Mouse (Mus musculus) thymus, adult 18-20 months (tissue): ENCODE results near the gene Btn2a2.

Experiments used
- DNase-seq, 2 experiments: peaks; one replicate each; pipeline ENCODE4 v3.0.0; 2022; ENCODE audit warnings: mixed read lengths in 2 of 2

Btn2a2 gene

DNA sequence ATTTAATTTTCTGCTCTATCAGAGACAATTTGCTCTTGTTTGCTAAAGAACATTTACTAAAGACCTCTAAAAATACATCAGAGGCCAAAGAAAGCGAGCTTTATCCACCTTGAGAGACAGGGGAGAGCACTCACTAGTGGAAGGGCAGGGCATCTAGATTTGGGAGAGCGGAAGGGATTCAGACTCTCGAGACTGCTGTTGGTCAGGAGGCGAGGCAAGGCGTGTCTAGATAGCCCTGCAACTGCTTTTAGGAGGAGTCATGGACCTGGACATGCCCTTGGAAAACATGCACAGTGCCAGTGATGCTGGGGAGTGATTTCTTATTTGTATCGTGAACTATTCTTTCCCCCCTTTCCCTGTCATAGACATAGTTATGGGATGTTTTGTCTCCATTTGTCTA is 6.9 kb upstream of the Btn2a2 start:
- no peak for DNase-seq

DNA sequence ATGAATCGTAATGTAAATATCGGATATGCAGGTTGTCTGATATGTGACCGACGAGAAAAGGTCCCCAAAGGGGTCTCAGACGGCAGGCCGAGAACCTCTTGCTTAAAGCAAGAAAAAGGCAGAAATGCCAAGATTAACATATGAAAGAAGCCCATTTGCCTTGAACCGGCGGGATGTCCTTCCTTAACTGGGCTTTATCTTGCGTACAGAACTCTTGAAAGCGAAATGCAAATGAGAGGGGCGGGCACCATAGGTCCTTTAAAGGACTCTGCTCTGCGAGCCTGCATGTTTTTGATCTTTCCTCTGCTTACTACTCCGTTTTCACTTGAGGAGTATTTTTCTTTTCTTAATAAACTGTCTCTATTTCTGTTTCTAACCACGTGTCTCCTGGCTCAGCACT is 3.3 kb upstream of the Btn2a2 start:
- no peak for DNase-seq

DNA sequence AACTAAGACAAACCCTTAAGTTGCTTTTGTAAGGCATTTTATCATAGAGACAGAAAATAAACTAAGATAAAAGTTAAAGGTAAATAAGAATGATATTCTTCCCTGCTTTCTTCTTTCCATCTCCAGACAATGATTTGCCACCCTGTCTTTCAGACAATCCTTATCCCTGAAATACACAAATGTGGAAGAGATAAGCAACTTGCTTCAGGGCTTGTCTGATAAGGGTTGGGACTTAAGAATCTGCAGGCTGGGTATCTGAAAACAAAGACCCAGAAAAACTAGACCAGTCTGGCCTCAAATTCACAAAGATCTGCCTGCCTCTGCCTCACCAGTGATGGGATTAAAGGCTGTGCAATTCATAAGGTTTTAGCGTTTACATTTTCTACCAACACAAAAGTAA is 2.6 kb upstream of the Btn2a2 start:
- no peak for DNase-seq

GRCm38 (mm10) chr13:23490863-23491262 is 2.2 kb upstream of the Btn2a2 start:
- no peak for DNase-seq

DNA sequence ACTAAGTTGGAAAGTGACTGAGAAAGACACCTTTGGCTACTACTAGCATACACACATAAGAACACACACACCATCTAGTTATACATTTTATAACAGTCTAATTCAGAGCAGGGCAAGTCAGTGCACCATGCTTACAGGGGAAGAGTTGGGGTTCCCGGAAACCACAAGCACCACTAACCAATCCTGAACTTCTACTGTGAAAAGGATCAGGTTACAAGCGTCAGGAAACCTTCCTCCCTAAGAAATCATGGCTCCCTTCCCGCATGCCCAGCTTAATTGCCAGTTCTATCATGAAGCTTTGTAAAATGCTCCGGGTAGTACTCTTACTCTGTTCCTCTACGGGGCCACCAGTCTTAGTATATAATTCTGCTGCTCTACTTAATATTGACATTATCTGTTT is 3.4 kb downstream of the Btn2a2 start:
- DNase-seq: no peak

DNA sequence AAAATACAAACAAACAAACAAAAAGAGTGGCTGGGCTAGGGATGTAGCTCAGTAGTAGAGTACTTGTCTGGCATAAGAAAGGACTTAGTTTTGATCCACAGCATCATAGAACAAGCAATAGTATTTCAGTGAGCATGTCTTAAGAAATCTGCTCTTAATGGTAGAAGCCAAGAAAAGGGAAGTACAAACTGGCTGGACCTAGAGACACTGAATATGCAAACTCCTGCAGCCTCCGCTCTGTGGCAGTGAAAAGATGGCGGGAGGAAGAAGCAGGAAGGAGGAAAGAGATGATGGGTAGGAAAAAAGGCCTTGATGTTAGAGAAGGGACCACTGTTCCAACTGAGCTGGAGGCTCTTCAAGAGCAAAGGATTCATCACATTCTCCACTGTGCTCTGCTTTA is 5.5 kb downstream of the Btn2a2 start:
- no peak for DNase-seq

DNA sequence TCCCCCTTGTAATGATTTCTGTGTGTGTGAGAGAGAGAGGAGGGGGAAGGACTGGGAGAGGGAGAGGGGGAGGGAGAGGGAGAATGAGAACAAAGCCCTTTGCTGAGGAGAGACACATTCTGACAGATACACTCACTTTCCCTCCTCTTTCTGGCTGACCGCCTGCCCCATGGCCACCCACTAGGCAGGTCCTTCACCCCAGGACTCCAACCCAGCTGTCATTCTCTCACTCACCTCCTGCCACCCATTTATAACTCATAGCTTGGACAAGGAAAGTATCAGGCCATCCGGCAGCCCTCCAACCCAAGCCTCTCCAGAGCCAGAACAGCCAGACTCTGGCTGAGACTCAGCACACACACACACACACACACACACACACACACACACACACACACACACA is 13.0 kb downstream of the Btn2a2 start:
- DNase-seq: no peak

- peak; percentile 39 to 62 for DNase-seq
These were observed 21.7 kb downstream of the Btn2a2 start for GRCm38 (mm10) chr13:23466911-23467310.

DNA sequence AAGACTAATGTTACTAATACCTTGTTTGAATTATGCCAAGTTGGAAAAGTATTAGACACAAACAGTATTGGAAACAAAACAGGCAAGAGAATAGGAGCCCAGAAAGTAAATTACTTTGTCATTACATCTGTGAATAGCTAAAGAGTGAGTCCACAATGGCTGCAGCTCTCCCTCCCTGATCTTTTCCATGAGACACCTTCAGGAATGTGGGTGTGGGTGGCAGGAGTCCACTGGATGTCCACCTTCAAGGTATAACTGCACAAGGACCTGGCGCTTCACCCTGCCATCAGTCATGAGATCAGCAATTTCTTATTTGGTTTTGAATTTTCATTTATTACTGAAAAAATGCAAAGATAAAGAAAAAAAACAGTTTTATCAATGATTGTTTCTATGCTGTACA is 22.4 kb downstream of the Btn2a2 start:
- DNase-seq: no peak

- no peak for DNase-seq
These were observed 23.0 kb downstream of the Btn2a2 start, which contains the start of gene Btn1a1 for GRCm38 (mm10) chr13:23465600-23466109. TSS of gene Btn1a1 (minus strand) at chr13:23465901.

DNA sequence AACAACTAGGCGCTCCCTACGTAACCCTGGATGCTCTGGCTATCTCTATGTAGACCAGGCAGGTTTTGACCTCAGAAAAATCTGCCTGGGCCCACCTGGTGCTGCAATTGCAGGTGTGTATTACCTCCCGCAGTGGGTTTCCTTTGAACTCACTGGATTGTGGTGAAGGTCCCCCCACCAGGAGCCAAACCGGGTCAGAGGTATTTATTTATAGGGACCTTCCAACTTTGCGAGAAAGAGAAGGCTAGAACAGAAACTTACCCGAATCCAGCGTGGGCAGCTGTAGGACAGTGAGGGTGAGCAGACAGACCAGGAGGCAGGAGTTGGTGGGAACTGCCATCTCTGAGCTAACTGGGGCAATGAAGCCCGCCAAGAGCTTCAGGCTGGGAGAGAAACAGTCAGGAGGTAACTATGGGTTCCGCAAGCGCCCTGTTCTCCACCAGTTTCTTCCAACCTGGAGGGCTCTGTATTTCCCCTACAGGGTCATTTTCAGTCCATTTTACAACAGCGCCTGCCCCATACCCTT is 23.8 kb downstream of the Btn2a2 start:
- DNase-seq: no peak

DNA sequence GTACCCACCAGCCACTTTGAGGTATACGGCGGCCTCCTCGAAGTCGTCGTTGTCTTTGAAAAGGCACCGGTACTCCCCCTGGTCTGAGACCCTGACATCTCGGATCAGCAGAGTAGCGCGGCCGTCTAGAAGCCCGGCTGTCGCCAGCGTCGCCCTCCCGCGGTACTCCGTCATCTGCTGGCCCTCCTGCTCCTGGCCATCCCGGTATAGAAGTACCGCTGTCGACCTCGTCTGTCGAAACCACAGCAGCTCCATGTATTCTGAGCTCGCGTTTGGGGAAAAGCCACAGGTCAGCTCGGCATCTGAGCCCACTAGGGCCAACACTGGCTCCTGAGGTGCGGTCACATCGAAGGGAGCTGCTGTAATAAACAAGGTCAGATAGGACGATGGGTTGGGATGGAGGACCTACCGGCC is 24.4 kb downstream of the Btn2a2 start:
- peak; percentile 11 to 17 for DNase-seq

GRCm38 (mm10) chr13:23463381-23464223 is 25.1 kb downstream of the Btn2a2 start:
- DNase-seq: peak; percentile 19 to 62

DNA sequence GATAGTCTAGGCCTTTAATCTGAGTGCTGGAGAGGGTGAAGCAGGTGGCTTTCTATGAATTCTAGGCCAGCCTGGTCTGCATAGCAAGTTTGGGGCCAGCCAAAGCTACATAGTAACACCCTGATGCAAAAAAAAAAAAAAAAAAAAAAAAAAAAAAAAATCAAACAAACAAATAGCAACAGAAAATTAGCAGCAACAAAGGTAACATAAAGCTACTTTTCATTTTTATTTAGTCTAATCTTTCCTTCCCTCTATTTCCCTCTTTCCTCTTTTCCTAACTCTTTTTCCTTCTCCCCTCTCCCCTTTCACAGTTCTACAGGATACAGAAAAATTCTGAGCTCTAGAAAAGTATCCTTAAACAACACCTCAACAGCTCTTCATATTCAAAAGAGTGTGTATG is 26.0 kb downstream of the Btn2a2 start:
- no peak for DNase-seq

DNA sequence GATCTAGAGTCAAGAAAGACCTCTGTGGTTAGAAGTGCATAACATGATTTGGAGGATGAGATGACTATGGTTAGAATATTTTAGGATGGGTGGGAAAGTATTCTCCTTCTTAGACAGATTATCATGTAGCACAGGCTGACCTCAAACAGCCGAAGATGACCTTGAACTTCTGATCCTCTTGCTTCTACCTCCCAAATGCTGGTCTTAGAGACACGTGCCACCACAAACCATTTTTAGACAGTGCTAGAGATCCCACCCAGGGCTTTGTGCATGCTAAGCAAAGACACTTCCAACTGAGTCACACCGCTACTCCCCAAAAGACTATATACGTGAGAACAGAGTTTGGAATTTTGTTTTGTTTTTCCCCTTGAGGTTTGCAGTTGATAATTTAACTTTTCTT is 26.6 kb downstream of the Btn2a2 start:
- no peak for DNase-seq

DNA sequence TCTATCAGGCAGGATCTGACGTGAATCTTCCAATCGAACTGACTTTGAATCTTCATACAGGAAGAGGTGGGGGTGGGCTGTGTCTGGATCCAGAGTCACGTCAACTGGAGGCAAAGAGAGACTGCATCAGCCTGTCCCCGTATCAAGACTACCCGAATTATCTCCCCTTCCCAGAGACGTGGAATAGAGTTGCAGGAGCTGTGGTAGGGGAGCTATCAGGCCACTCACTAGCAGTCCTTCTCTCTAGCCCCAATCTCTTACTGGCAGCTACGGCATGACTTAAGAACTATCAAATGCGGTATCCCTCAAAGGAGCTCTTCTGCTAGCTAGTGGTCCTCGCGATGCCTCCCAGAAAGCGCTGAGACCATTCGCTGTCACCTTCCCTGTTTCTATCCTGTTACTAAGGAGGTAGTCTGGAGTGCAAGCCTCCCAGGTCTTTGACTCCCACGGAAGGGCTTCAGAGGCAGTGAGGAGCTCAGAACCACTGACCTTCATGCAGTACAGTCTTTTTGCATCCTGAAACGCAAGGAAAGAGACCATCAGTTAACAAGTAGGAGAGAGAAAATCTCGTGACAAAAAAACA is 29.3 kb downstream of the Btn2a2 start:
- DNase-seq: no peak

- no peak for DNase-seq
These were observed 34.7 kb downstream of the Btn2a2 start for GRCm38 (mm10) chr13:23453926-23454325.

GRCm38 (mm10) chr13:23453362-23453862 is 35.2 kb downstream of the Btn2a2 start:
- peak; percentile 52 to 59 for DNase-seq

DNA sequence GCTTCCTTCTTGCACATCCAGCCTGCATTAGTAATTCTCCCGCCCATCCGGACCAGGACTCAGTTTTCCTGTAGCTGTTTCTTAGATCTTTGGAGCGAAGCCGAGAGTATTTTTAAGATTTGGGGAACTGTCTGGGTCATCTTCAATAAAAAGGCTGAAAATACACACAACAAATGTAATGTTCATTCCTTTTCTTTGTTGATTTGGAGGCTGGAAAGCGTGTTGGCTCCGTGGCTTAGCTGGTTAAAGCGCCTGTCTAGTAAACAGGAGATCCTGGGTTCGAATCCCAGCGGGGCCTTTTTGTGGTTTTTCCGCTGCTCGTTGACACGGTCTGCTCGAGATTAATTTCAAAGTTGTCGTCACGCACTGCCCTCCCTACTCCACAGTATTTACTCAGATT is 38.3 kb downstream of the Btn2a2 start:
- peak; percentile 63 to 79 for DNase-seq

DNA sequence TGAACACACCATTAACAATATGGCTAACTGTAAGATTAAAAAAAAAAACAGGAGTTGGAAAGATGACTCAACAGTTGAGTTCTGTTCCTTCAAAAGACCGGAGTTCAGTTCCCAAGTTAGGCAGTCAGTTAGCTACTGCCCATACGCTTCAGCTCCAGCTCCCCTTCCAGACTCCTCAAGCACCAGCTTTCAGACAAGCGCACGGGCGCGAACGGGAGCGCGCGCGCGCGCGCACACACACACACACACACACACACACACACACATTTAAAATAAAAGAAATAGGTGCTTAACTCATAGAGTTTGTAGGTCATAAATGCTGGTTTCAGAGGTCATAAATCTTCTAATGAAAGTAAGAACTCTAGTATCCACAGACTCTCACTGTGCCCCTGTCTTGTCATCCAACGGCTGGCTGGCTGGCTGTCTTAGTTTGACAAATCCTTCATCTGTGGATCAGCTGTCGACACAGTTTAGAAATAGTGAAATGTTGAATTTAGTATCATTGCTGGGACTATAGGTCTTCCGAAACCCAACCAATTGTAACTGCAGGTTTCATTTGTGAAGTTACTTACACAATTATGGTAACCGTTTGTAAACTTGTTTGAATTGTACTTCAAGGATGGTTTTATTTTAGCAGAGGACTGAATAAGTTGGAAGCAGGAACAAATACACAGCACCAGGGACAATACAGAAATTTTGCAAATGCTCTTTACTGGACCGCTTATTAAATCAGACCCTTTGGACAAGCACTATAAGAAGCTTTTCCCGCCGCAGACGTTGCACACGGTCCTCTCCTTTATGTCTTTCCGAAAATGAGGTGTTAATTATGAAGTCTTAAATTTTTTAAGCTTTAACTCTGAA is 39.2 kb downstream of the Btn2a2 start:
- peak in 1 of 2 experiments; percentile 21 for DNase-seq

- no peak for DNase-seq
These were observed 39.9 kb downstream of the Btn2a2 start for GRCm38 (mm10) chr13:23448758-23449157.

GRCm38 (mm10) chr13:23446498-23446952 is 42.1 kb downstream of the Btn2a2 start:
- DNase-seq: peak; percentile 56 to 71
